Mouse (Mus musculus): ENCODE measurements around the gene Rgs6. TPM values are rescaled to one million over a fixed set of nuclear protein-coding genes. Genes with fewer than 3 reads are reported as not detected.

The Rgs6 gene
- total RNA-seq, 2 experiments from 2014 or later, result 12.6 to 13.8 TPM

DNA sequence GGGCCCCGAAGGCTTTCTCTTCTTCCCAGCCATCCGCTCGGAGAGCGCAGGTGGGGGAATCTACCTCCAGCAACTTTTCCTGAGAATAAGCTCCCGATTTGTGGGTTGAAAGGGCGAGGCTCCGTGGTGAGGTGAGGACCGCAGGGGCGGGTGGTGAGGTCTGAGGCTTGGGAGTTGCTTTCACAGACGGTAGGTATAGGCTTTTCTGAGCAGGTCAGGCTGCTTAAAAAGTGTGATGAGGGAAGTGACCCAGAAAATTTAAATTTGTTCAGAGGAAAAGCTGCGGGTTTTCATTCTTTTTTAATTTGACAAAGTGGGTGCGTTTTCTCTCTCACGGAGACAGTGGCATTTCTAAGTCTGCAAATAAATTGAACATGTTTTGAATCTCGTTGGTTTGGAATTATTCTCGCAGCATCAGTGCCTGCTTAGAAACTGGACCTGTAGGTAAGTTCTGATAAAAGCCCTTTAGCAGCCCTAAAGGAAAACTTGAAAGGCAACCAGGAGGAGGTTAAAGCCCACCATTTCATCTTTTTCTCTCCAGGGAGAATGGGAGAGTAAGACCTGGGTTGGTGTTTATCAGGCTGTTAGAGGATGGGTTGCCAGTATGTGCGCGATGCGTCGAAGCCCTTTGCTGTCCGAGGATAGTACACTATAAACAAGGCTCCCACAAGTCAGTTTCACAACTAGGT lies 29.7 kb downstream of the Rgs6 start:
- no peak for DNase-seq (ENCODE audit: low spot score)
- intact Hi-C loops (cut with DNase I), result loop anchor here (10.0 kb wide), 3 partner anchors 227 to 397 kb away; no protein-coding TSS in a partner anchor

DNA sequence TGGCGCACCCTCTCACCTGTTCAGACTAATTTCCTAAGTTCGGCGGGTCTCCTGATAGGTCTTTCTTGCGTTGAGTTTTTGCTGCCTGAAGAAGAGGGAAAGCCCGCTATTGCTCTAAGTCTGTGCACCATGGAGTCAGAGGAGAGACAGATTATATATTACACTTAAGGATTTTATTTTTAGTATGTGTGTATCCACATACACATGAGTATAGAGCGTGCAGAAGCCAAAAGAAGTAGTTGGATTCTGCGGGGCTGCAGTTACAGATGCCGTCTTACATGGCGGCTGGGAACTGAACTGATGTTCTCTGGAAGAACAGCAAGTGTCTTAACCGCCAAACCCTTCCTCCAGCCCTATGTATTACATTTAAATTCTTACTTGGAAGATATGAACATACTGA lies 52.3 kb downstream of the Rgs6 start:
- DNase-seq (ENCODE audit: low spot score), result no peak
- intact Hi-C loops (cut with DNase I), result no loop called here

DNA sequence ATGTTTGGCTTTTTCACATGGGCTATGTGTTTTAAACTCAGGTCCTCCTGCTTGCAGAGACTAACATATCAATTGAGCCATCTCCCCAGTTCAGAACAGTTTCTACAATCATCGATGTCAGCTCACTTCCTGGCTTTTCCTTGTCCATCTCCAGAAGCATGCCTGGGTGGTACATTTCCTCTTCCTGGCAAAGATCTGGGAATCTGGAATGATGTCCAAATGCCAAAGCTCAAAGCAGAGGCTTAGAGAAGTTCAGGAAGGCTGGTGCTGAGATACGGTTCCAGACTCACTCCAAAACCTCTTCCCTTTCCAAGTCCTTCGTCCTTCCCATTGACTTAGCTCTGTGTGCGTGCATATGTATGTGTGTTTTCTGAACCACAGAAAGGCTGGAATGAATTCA lies 59.8 kb downstream of the Rgs6 start:
- intact Hi-C loops (cut with DNase I), result no loop called here
- no peak for DNase-seq (ENCODE audit: low spot score)

DNA sequence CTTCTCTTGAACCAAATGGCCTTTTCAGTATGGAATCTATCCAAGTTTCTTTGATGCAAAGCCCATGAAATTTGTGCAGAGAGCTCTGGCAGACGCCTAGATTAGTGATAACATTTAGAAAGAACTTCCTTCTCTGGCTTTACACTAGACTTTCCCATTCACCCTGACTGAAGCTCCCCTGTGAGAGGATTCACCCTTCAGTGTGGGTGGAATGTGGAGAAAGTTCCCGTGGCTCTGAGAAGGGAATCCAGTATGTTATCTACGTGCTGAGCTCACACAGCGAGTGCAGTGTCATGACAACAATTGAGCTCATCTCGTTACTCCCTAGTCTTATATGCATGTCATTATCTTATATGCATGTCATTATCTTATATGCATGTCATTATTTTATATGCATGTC lies 61.9 kb downstream of the Rgs6 start:
- no peak for DNase-seq (ENCODE audit: low spot score)
- intact Hi-C loops (cut with DNase I), result no loop called here

DNA sequence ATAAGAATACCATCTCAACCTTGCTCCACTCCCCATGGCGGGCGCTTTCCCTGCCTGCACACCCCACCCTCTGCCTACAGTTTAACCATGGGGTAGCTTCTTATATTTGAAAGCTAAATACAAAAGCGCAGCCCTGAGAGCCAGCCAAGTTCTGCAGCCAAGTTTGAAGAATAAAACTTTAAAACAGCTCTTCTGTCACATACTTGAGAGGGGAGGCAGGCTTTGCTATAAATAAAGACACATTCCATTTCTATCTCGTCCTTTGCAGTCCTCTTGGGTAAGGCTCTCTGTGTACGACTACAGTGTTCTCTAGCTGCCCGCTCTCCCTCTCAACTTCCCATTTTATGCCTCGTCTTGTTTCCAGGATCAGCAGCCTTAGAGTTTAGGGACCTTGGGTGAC lies 76.5 kb downstream of the Rgs6 start:
- no peak for DNase-seq (ENCODE audit: low spot score)
- intact Hi-C loops (cut with DNase I), result no loop called here

DNA sequence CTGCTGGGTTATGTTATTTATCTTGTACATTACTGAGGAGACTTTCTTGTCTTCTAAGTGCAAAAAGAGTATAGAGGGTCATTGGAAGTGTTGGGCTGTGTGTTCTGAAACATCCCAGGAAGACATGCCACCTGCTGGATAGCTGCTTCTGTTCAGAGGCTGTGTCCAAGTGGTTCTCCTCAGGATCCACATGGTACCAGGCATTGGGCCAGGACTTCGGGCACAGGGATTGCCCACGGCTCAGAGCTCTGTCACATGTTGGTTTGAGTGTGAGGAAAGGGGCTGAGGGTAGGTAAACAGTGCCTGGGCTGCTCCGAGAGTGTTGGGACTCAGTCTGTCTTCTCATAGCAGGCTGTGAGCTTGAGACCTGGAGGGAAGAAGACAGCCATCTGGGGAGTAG lies 79.3 kb downstream of the Rgs6 start:
- no peak for DNase-seq (ENCODE audit: low spot score)
- intact Hi-C loops (cut with DNase I), result no loop called here

DNA sequence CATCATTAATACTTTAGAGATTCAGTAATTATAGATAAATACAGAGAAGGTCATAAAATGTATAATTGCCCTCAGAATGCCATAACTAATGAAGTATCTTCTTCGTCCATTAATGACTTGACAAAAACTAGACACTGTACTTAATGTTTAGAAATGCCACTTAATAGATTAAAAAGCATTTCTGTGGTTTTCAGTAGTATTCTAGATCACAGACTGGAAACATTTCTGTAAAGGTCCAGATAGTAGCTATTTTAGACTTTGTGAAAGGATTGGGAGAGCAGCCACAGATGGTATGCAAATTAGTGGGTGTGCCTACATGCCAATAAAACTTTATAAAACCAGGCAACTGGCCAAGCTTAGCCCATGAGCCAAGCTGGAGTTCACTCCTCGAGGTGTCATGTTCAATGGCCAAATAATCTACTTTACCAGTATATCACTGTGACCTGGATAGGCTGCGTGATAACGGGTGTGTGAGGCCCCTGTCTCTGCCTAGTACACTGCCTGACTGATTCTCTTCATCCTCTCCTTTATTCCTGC lies 82.2 kb downstream of the Rgs6 start:
- intact Hi-C loops (cut with DNase I), result no loop called here
- DNase-seq (ENCODE audit: low spot score), result no peak

DNA sequence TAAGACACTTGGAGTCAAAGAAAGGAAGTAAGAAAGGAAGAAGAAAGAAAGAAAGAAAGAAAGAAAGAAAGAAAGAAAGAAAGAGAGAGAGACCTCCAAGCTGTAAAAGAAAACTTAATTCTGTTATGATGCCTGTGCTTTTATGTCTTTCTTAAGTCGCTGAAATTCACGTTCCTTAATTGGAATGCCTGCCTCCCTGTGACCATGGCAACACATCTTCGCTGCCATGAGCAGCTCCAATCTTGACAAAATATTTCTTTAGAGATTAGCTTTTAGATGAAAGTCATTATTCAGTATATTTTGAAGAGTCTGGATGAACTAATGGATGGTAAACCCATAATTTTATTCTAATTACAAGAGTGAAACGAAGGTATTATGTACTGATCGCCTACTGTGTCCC lies 83.5 kb downstream of the Rgs6 start:
- intact Hi-C loops (cut with DNase I), result no loop called here
- no peak for DNase-seq (ENCODE audit: low spot score)

DNA sequence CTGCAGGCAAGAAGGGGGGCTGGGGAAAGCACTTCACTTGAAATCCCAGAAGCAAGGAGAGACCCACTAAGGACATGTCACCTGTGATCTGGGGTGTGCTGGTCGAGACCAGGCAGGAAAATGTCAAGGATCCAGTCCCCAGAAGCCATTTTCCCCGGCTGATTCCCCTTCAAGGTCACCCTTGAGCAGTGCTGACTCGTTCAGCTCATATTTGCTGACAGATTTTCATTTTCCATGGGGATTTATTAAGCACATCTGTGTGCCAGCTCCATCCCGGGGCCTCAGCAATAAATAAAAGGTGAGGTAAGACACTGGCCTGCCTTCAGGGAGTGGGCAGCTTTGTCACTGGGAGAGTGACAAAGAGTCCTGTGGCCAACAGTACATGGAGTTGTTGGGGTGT lies 87.0 kb downstream of the Rgs6 start:
- intact Hi-C loops (cut with DNase I), result no loop called here
- DNase-seq (ENCODE audit: low spot score), result no peak

DNA sequence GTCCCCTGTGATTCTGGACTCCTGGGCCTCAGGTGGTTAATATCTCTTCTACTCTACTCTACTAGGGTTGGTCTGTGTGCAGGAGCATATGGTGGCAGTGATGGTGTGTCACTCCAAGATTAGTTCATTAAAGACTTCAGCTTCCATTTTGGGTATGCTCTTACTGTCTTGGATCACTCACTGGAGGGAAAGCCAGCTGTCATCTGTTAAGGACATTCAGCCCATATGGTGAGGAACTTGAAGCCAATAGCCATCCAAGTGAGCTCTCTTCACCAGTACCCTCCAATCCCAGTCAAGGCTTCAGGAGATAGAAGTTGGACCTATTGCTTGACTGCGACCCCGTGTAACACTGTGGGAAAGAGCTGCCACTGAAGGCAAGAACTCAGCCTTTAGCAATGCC lies 98.9 kb downstream of the Rgs6 start:
- DNase-seq (ENCODE audit: low spot score), result no peak
- intact Hi-C loops (cut with DNase I), result no loop called here

DNA sequence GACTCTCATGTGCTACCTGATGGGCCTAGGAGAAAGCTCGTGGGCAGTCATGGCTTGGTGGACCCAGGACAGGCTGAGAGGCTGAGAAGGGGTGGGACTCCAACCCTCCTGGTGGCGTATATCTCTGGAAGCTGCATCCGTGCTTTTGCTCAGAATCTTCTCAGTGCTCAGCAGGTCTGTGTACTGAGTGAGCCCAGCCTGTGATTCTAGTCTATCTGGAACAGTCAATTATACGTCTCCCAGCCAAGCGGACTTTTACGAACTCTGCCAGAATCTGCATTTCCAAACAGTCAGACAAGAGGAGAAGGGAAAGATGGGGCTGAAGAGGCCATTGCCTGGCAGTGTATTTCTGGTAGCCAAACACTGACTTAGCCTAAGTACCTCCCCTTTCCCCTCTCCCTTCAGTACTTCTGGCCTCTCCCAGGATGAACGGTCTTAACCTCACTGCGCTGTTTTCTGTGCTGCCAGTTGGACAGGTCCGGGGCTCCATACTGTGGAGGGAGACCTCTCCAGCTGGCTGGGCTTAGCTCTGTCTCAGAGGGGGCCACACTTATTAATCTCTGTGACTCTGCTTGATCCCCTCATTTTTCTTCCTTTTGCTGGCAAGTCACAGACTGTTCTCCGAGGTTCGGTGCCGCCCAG lies 110.9 kb downstream of the Rgs6 start:
- DNase-seq (ENCODE audit: low spot score), result no peak
- intact Hi-C loops (cut with DNase I), result loop anchor here (10.0 kb wide), 1 partner anchor 194 kb away; no protein-coding TSS in a partner anchor

DNA sequence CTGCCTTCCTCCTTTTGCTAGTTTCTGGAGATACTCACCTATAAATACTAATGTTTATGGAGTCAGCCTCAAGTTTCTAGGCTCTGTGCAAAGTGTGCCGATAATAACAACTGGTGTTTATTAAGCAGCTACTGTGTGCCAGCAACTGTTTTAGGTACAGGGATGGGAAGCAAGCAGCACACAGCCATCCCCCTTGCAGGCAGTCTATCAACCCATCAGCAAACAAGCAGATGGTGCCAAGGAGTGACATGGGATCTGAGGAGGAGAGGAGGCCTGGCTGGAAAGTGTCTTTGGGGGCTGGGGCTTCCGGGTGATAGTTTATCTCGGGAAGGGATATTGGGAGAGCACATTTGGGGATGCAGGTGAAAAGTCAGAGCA lies 111.4 kb downstream of the Rgs6 start:
- intact Hi-C loops (cut with DNase I), result loop anchor here (10.0 kb wide), 1 partner anchor 195 kb away; no protein-coding TSS in a partner anchor

DNA sequence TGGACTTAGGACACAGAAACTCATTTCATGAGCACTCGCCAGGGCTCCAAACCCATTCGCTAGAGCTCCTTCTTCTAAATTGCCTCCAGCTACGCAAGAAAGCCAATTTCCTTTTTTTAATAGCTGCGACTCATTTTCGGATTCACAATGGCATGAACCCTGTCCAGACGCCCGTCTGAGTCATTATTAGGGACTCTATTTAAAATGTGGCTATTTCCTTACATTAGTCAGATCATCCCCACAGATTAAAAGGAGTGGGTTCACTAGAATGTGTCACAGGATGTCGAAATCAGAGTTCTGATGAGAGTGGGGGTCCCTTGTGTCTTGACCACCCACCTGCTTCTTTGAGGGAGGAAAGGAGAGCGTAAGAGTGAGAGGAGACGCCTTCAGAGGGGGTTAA lies 112.1 kb downstream of the Rgs6 start:
- intact Hi-C loops (cut with DNase I), result loop anchor here (2.0 kb wide), 1 partner anchor 317 kb away; no protein-coding TSS in a partner anchor
- DNase-seq (ENCODE audit: low spot score), result no peak

More for the DNA sequence above, 111.4 kb downstream of the Rgs6 start:
- DNase-seq (ENCODE audit: low spot score), result no peak

DNA sequence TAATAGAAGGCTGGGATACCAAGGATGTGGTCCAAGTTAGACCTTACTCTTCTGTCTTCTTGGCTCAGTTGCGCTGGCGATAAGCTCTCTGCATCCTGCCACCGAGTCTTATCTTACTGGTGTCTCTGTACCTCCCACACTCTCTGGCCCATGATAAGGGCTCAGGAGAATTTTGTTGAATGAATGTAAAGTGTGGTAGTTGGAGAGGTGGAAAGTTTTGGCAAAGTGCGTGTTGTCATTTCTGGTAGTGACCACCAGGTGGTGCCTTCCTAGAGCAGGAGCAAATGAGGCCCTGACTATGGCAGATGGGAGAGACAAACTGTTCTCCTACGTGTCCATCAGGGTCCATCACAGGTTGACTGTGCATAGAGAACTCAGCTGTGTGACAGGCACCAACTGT lies 112.7 kb downstream of the Rgs6 start:
- intact Hi-C loops (cut with DNase I), result loop anchor here (1.0 to 2.0 kb wide), 2 partner anchors 245 to 316 kb away; no protein-coding TSS in a partner anchor
- no peak for DNase-seq (ENCODE audit: low spot score)

DNA sequence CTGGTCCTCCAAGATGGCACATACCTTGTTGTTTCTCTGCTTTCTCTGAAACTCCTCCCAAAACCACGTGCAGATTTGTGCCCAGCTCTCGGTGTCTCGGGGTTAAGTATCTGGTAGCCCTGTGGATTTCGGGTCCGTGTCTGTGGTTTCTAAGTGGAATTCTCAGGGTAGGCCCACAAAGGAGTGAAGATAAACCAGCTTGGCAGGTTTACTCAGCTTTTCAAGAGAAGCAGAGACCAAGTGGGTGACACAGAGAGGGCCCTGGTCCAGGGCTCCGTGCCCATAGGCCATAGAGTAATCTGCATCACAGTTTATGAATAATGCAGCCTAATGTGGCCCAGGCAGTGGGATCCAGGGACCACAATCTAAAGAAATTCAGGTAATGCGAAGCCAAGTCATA lies 113.3 kb downstream of the Rgs6 start:
- no peak for DNase-seq (ENCODE audit: low spot score)
- intact Hi-C loops (cut with DNase I), result loop anchor here (1.0 to 2.0 kb wide), 2 partner anchors 245 to 315 kb away; no protein-coding TSS in a partner anchor

DNA sequence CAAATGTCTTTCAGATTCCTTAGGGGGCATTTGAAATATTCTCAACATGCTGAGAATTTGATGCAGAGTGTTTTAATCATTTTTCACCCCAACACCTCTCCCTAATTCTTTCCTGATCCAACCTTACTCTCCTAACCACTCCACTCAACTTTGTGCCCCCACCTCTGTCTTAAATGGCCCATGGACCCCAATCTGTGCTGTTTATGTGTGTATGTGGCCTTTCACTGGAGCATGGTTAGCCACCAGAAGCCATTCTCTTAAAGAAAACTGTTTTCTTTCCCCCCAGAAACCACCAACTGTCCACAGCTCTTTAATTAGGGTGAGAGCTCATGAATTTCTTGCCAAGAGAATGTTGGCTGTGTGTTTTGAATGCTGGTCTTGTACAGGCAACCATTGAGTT lies 122.3 kb downstream of the Rgs6 start:
- DNase-seq (ENCODE audit: low spot score), result no peak
- intact Hi-C loops (cut with DNase I), result no loop called here

DNA sequence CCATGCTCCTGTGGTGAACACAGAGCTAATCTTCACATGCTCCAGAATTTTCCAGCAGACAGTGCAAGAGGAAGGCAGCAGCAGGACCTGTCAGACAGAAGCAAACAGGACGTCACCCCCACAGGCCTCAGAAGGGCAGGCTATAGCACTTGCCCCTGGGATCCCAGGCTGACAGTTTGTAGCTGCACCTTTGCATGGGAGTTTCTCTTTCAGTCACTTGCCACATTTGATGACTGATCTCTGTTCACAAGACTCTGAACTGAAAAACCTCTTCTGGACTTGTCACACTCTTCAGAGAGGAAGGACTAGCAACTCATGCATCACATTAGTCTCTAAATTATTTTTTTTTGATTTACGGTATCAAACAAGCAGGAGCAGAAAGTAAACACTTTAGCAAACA lies 126.2 kb downstream of the Rgs6 start:
- DNase-seq (ENCODE audit: low spot score), result no peak
- intact Hi-C loops (cut with DNase I), result no loop called here

DNA sequence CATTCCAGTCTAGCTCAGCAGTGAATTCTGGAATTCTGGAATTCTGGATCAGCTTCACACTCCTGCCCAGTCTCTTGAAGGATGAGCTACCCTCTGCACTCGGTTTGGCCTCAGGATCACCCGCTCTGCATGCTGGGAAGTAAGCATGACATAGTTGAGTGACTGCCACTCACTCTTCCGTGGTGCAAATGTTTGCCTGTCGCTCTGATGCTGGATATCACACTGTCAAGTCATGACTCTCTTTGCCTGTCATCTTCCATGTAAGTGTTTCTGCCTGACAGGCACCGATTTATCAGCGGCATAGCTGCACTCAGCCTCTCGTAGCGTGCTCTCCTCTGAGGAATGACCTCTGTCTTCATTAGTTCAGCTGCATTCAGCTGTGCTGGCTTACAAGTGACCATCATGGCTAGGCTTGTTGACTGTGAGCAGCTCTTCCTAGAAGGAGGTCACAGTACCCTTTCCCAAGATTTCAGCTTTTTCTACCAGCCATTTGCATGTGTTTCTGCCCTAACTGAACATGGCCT lies 135.0 kb downstream of the Rgs6 start:
- intact Hi-C loops (cut with DNase I), result no loop called here
- DNase-seq (ENCODE audit: low spot score), result no peak

DNA sequence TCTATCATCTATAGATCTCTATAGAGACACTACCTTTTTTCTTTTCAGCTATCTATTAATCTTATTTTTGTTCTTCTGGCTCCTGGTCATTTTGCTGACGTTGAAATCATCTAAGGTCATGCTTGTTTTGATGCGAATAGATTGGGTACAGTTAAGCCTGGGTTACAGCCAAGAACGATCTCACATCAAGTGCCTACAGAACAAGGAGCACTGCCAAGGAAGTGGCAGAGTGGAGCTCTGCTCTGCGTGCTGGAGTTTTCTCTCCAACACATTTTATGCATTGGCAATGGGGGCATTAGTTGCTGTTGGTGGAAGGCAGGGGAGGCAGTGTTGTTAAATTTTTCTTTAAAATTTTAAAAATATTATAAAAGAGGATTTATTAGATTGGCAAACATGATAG lies 138.2 kb downstream of the Rgs6 start:
- no peak for DNase-seq (ENCODE audit: low spot score)
- intact Hi-C loops (cut with DNase I), result no loop called here

DNA sequence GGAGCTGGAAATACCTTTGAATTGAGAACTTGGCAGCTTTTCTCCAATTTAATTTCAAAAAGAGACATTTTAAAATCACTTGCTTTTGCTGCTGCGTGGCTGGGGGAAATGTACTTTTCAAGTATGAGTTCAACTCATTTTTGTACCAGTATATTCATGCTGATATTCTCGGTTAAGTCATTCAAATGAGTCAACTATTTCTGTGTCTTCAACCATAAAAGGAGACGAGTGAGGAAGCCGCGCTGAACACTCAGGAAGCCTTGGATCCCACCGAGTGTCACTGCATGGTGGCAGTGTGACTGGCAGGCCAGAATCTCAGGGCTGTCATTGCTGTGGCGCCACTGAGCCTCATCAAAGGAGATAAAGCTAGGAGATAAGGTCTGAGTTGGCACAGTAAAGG lies 143.5 kb downstream of the Rgs6 start:
- intact Hi-C loops (cut with DNase I), result no loop called here
- no peak for DNase-seq (ENCODE audit: low spot score)

DNA sequence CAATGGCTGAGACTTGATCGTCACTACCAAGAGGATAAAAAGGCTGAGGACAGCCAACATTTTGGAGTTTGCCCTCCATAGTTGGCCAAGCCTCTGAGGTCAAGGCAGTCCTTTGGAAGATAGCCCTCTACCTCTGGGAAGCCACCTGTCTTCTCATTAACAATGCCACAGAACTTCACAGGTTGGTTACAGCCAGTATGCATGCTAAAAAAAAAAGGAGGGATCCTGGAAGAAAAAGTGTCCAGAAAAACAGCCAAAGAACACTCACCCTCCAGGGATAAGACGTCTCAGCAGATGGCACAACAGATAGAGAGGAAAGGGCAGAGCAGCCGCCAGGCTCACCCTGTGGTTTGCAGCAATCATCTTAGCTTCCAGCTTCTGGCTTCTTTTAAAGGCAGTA lies 154.9 kb downstream of the Rgs6 start:
- DNase-seq (ENCODE audit: low spot score), result no peak
- intact Hi-C loops (cut with DNase I), result no loop called here

Data from heart, postnatal 25 days (tissue).